ENCODE assay signal across 7 mouse cellular contexts in the genomic region with DNA sequence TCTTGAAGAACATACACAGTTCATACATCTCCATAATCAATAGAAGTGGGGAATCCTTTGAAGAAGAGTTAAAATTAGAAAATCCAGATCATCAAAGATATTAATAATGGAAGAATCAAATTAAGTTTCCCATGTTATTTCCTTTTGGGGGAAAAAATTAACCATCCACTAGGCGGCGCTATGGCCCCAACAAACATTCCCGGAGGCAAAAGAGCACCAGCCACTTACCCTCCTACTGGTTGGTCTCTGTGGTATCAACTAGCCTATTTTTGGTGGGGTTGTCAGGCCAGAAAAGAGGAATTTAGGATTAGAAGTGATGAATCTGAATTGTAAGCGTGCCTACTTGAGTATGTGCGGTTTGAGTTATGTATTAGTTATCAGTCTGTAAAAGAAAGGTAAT. TPM values are rescaled to one million over a fixed set of nuclear protein-coding genes. Genes with fewer than 3 reads are reported as not detected.
A peak's percentile ranks its signal among the peaks of the same experiment; 100 is the strongest.
DNase-seq lines count a peak whose midpoint lies in the region; ATAC-seq and TF ChIP-seq lines count a peak whose summit lies in the region.

No protein-coding gene starts in this region.

- TF ChIP-seq POLR2A in ES-Bruce4 (IDR thresholded peaks at IDR 0.05; ENCODE audit: insufficient read depth, low read length): no peak

- no peak overlapping the region for H3K9ac ChIP-seq in ES-Bruce4 (ENCODE audit: low read depth, poor library complexity, severe bottlenecking)
- H3K9ac ChIP-seq in limb, embryonic 11.5 days (ENCODE audit: low read length): no peak overlapping the region

- H3K27me3 ChIP-seq in ES-Bruce4 (ENCODE audit: control insufficient read depth, insufficient read depth, low read length, poor library complexity, severe bottlenecking): no peaks in the 10 kb centered on the region
- H3K27me3 ChIP-seq in embryonic facial prominence, embryonic 10.5 days (replicated peaks; ENCODE audit: low read depth, poor library complexity, severe bottlenecking): no peaks in the 10 kb centered on the region
- no peaks in the 10 kb centered on the region for H3K27me3 ChIP-seq in limb, embryonic 11.5 days (ENCODE audit: control insufficient read depth, insufficient read depth, low read length)

- 36% methylated on average over 5 of the region's 5 CpGs for WGBS in embryonic facial prominence, embryonic 10.5 days
- 44% methylated on average over 5 of the region's 5 CpGs for WGBS in limb, embryonic 11.5 days

- intact Hi-C loops in left cerebral cortex, postnatal 25 days (cut with DNase I): loop anchor here (2.0 to 5.0 kb wide), 2 partner anchors 91 to 172 kb away; a partner anchor contains a TSS

- no peaks in the 10 kb centered on the region for H3K4me1 ChIP-seq in ES-Bruce4 (ENCODE audit: control insufficient read depth, insufficient read depth, low read length)
- no peaks in the 10 kb centered on the region for H3K4me1 ChIP-seq in embryonic facial prominence, embryonic 10.5 days
- no peaks in the 10 kb centered on the region for H3K4me1 ChIP-seq in limb, embryonic 11.5 days (ENCODE audit: control insufficient read depth, insufficient read depth, low read length)

- peaks cover 15% of the 10 kb centered on the region for H3K36me3 ChIP-seq in ES-Bruce4 (ENCODE audit: control insufficient read depth, insufficient read depth, low read length, poor library complexity, severe bottlenecking)
- peaks cover 68% of the 10 kb centered on the region for H3K36me3 ChIP-seq in embryonic facial prominence, embryonic 10.5 days (replicated peaks)
- peaks cover 2% of the 10 kb centered on the region; the same call in 1 of the 2 replicates for H3K36me3 ChIP-seq in limb, embryonic 11.5 days (ENCODE audit: control insufficient read depth, insufficient read depth, low read length)

- no peak overlapping the region for H3K4me2 ChIP-seq in limb, embryonic 11.5 days (ENCODE audit: low read depth, severe bottlenecking)

- no peak for ATAC-seq in limb, embryonic 11.5 days (ENCODE audit: insufficient number of reproducible peaks, low FRiP score, low TSS enrichment, low read depth)

- no peak overlapping the region for H3K4me3 ChIP-seq in ES-Bruce4 (ENCODE audit: low read depth, low read length)
- H3K4me3 ChIP-seq in embryonic facial prominence, embryonic 10.5 days: no peak overlapping the region
- no peak overlapping the region for H3K4me3 ChIP-seq in limb, embryonic 11.5 days (ENCODE audit: low read depth, low read length)

- peak; percentile 33 for DNase-seq in left cerebral cortex, adult 11 months (ENCODE audit: low spot score)
- no peak for DNase-seq in left cerebral cortex, postnatal 25 days (ENCODE audit: low spot score in 2 of 2)
- DNase-seq in T-cell, adult 2 months (ENCODE audit: low spot score): peak; percentile 59
- DNase-seq in embryonic facial prominence, embryonic 10.5 days (ENCODE audit: low spot score): peak; percentile 62
- DNase-seq in limb, embryonic 11.5 days (ENCODE audit: low spot score): peak; percentile 71
- peak; percentile 22 for DNase-seq in right cerebral cortex, postnatal 4 days

- no peak for TF ChIP-seq EP300 in ES-Bruce4 (IDR thresholded peaks at IDR 0.05; ENCODE audit: insufficient read depth, low read depth, low read length)

- peak; percentile 56 for TF ChIP-seq CTCF in ES-Bruce4 (IDR thresholded peaks at IDR 0.05; ENCODE audit: low read depth, low read length)

- no peaks in the 10 kb centered on the region for H3K9me3 ChIP-seq in ES-Bruce4 (replicated peaks; ENCODE audit: control insufficient read depth, insufficient read depth, low read length, poor library complexity, severe bottlenecking)
- no peaks in the 10 kb centered on the region for H3K9me3 ChIP-seq in embryonic facial prominence, embryonic 10.5 days
- no peaks in the 10 kb centered on the region for H3K9me3 ChIP-seq in limb, embryonic 11.5 days (ENCODE audit: control insufficient read depth, low read length)

- H3K27ac ChIP-seq in ES-Bruce4 (ENCODE audit: insufficient read depth, low read length): no peak overlapping the region
- no peak overlapping the region for H3K27ac ChIP-seq in embryonic facial prominence, embryonic 10.5 days (replicated peaks)
- H3K27ac ChIP-seq in limb, embryonic 11.5 days (replicated peaks; ENCODE audit: low read depth, low read length): no peak overlapping the region

RNA-seq across cellular contexts. Expression of a gene that starts 41.6 kb away (rescaled TPM):
- total RNA-seq in left cerebral cortex, postnatal 25 days (2021): 10 to 100 TPM; 19.3 to 20.5 TPM
- polyA plus RNA-seq in ES-Bruce4 (2011; ENCODE audit: insufficient read depth, insufficient read length, low read depth, missing spikeins): 21.8 and 24.4 TPM in 2 replicates
- polyA plus RNA-seq in embryonic facial prominence, embryonic 10.5 days (2016; fragmentation: Nextera tagmentation; extraction: Ambion mirVana): 13.0 and 13.5 TPM in 2 replicates
- 15.1 and 15.4 TPM in 2 replicates for polyA plus RNA-seq in limb, embryonic 11.5 days (2014; fragmentation: Nextera tagmentation; extraction: Ambion mirVana)

RNA-seq across cellular contexts. Expression of a gene that starts 48.3 kb away (rescaled TPM):
- total RNA-seq in left cerebral cortex, postnatal 25 days (2021): 10 to 100 TPM; 14.9 to 16.6 TPM
- polyA plus RNA-seq in ES-Bruce4 (2011; ENCODE audit: insufficient read depth, insufficient read length, low read depth, missing spikeins): 31.5 and 33.3 TPM in 2 replicates
- 10.9 TPM in 2 replicates for polyA plus RNA-seq in embryonic facial prominence, embryonic 10.5 days (2016; fragmentation: Nextera tagmentation; extraction: Ambion mirVana)
- polyA plus RNA-seq in limb, embryonic 11.5 days (2014; fragmentation: Nextera tagmentation; extraction: Ambion mirVana): 9.5 and 13.0 TPM in 2 replicates

Comparison
In these comparisons a context has a peak if more than half of its experiments do, and no peak if none do; other contexts are left out.
1. DNase-seq: peak in left cerebral cortex, adult 11 months (single experiment), T-cell, adult 2 months (single experiment), embryonic facial prominence, embryonic 10.5 days (single experiment), limb, embryonic 11.5 days (single experiment) and right cerebral cortex, postnatal 4 days (single experiment); none in left cerebral cortex, postnatal 25 days (0 of 2).